Comparison of ENCODE assay signal across 8 mouse cellular contexts in genomic region chr2:61138998-61139631, GRCm38 (mm10).
DNase-seq lines count a peak whose midpoint lies in the region; ATAC-seq and TF ChIP-seq lines count a peak whose summit lies in the region.

No protein-coding gene starts in this region.

- H3K9ac ChIP-seq in midbrain, postnatal 0 days (replicated peaks; ENCODE audit: low read length, poor library complexity, severe bottlenecking): no peak overlapping the region
- H3K9ac ChIP-seq in midbrain, embryonic 13.5 days (replicated peaks): no peak overlapping the region
- H3K9ac ChIP-seq in embryonic facial prominence, embryonic 14.5 days (ENCODE audit: low read depth, low read length): peak overlapping the region; percentile 35; the same call in 1 of the 2 replicates
- no peak overlapping the region for H3K9ac ChIP-seq in heart, embryonic 15.5 days

- no peaks in the 10 kb centered on the region for H3K4me1 ChIP-seq in midbrain, postnatal 0 days (ENCODE audit: insufficient read depth, low read length)
- H3K4me1 ChIP-seq in midbrain, embryonic 13.5 days (replicated peaks): no peaks in the 10 kb centered on the region
- peaks cover 16% of the 10 kb centered on the region for H3K4me1 ChIP-seq in embryonic facial prominence, embryonic 14.5 days (ENCODE audit: control insufficient read depth, insufficient read depth, low read length)
- peaks cover 17% of the 10 kb centered on the region for H3K4me1 ChIP-seq in heart, embryonic 15.5 days (replicated peaks)

- H3K27ac ChIP-seq in midbrain, postnatal 0 days (ENCODE audit: low read depth, low read length): no peak overlapping the region
- no peak overlapping the region for H3K27ac ChIP-seq in midbrain, embryonic 13.5 days
- H3K27ac ChIP-seq in embryonic facial prominence, embryonic 14.5 days (replicated peaks; ENCODE audit: low read depth, low read length): peak overlapping the region; percentile 74
- peak overlapping the region; percentile 75 for H3K27ac ChIP-seq in heart, embryonic 15.5 days

- no peak for ATAC-seq in midbrain, postnatal 0 days (ENCODE audit: low FRiP score)
- no peak for ATAC-seq in midbrain, embryonic 13.5 days
- peak; percentile 89 for ATAC-seq in embryonic facial prominence, embryonic 14.5 days (ENCODE audit: low read depth)
- peak; percentile 82 for ATAC-seq in heart, embryonic 15.5 days (replicated peaks; ENCODE audit: insufficient number of reproducible peaks, insufficient read depth, low FRiP score, low read depth)

- no peak overlapping the region for H3K4me3 ChIP-seq in midbrain, postnatal 0 days (ENCODE audit: low read depth, low read length)
- no peak overlapping the region for H3K4me3 ChIP-seq in midbrain, embryonic 13.5 days (replicated peaks)
- H3K4me3 ChIP-seq in embryonic facial prominence, embryonic 14.5 days (ENCODE audit: low read depth, low read length): no peak overlapping the region
- peak overlapping the region; percentile 20 for H3K4me3 ChIP-seq in heart, embryonic 15.5 days

- TF ChIP-seq CTCF in midbrain, postnatal 0 days (IDR thresholded peaks at IDR 0.05): no peak

- peak; percentile 21 for DNase-seq in midbrain, postnatal 0 days (ENCODE audit: low spot score)
- peak; percentile 91 for DNase-seq in embryonic facial prominence, embryonic 14.5 days (ENCODE audit: low spot score)
- peak; percentile 7 for DNase-seq in layer of hippocampus, adult 9-11 months
- peak; percentile 79 for DNase-seq in lung, postnatal 25 days (ENCODE audit: low spot score)
- DNase-seq in urinary bladder, adult 2 months (ENCODE audit: low spot score): peak; percentile 32
- DNase-seq in cerebellum, adult 11 months: no peak

- no peaks in the 10 kb centered on the region for H3K9me3 ChIP-seq in midbrain, postnatal 0 days (ENCODE audit: low read length)
- no peaks in the 10 kb centered on the region for H3K9me3 ChIP-seq in midbrain, embryonic 13.5 days
- H3K9me3 ChIP-seq in embryonic facial prominence, embryonic 14.5 days (ENCODE audit: control insufficient read depth, low read length): no peaks in the 10 kb centered on the region
- H3K9me3 ChIP-seq in heart, embryonic 15.5 days (replicated peaks): no peaks in the 10 kb centered on the region

- no peaks in the 10 kb centered on the region for H3K27me3 ChIP-seq in midbrain, postnatal 0 days (ENCODE audit: insufficient read depth, low read length)
- no peaks in the 10 kb centered on the region for H3K27me3 ChIP-seq in midbrain, embryonic 13.5 days
- no peaks in the 10 kb centered on the region for H3K27me3 ChIP-seq in embryonic facial prominence, embryonic 14.5 days (replicated peaks; ENCODE audit: control insufficient read depth, insufficient read depth, low read length)
- H3K27me3 ChIP-seq in heart, embryonic 15.5 days: no peaks in the 10 kb centered on the region

- WGBS in midbrain, postnatal 0 days: 70% methylated on average over 19 of the region's 19 CpGs
- 75% methylated on average over 19 of the region's 19 CpGs for WGBS in midbrain, embryonic 13.5 days
- 24% methylated on average over 19 of the region's 19 CpGs for WGBS in embryonic facial prominence, embryonic 14.5 days
- WGBS in heart, embryonic 15.5 days: 18% methylated on average over 19 of the region's 19 CpGs

- H3K36me3 ChIP-seq in midbrain, postnatal 0 days (ENCODE audit: insufficient read depth, low read length): no peaks in the 10 kb centered on the region
- no peaks in the 10 kb centered on the region for H3K36me3 ChIP-seq in midbrain, embryonic 13.5 days
- no peaks in the 10 kb centered on the region for H3K36me3 ChIP-seq in embryonic facial prominence, embryonic 14.5 days (ENCODE audit: control insufficient read depth, insufficient read depth, low read length)
- no peaks in the 10 kb centered on the region for H3K36me3 ChIP-seq in heart, embryonic 15.5 days

- no peak overlapping the region for H3K4me2 ChIP-seq in midbrain, postnatal 0 days (ENCODE audit: low read depth, low read length, poor library complexity, severe bottlenecking)
- no peak overlapping the region for H3K4me2 ChIP-seq in midbrain, embryonic 13.5 days (replicated peaks)
- H3K4me2 ChIP-seq in embryonic facial prominence, embryonic 14.5 days (ENCODE audit: low read depth, low read length): peak overlapping the region; percentile 47
- H3K4me2 ChIP-seq in heart, embryonic 15.5 days: peak overlapping the region; percentile 50

Comparison
In these comparisons a context has a peak if more than half of its experiments do, and no peak if none do; other contexts are left out.
1. ATAC-seq: peak in embryonic facial prominence, embryonic 14.5 days (single experiment) and heart, embryonic 15.5 days (single experiment); none in midbrain, postnatal 0 days (single experiment) and midbrain, embryonic 13.5 days (single experiment).
2. H3K27ac ChIP-seq: peak in embryonic facial prominence, embryonic 14.5 days (single experiment) and heart, embryonic 15.5 days (single experiment); none in midbrain, postnatal 0 days (single experiment) and midbrain, embryonic 13.5 days (single experiment).
3. H3K4me2 ChIP-seq: peak in embryonic facial prominence, embryonic 14.5 days (single experiment) and heart, embryonic 15.5 days (single experiment); none in midbrain, postnatal 0 days (single experiment) and midbrain, embryonic 13.5 days (single experiment).